Mouse (Mus musculus): ENCODE results near the gene Serpina3m.
"Not testable (repeated sequence)": the region's sequence is repeated elsewhere in the genome, so short reads cannot be mapped to it uniquely, and the experiment has no call there.

DNA sequence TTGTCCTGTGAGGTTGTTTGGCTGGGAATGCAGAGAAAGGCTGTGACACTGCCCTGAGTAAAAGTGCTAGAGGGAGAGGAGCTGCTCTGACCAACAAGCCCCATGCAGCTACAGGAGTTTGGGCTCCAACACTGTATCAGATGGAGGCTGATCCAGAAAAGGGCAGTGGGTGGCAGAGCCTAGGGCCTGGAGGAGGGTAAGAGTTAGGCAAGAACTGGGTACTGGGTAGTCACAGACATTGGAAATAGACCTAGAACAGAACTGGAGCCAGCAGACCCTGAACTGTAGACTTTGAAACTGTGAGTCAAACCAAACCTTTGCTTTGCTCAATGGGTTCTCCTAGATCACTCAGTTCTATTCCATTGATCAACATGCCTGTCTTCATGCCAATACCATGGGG, 1.4 kb upstream of the Serpina3m start:
- not testable (repeated sequence) for TF ChIP-seq CTCF (IDR thresholded peaks at IDR 0.05); POLR2A (IDR thresholded peaks at IDR 0.05; ENCODE audit: insufficient read depth, low read depth, low read length); EP300 (IDR thresholded peaks at IDR 0.05; ENCODE audit: insufficient read depth, low read depth, low read length)
